Mouse (Mus musculus) CD4-positive, CD25-positive, alpha-beta regulatory T cell, adult 4 months (primary cell): ENCODE data around the gene Klrb1c. TPM values are rescaled to one million over a fixed set of nuclear protein-coding genes. Genes with fewer than 3 reads are reported as not detected.
"Not testable (repeated sequence)": the region's sequence is repeated elsewhere in the genome, so short reads cannot be mapped to it uniquely, and the experiment has no call there.

ENCODE experiments used
- ATAC-seq: one replicate; pipeline ENCODE4 v1.8.0; 2017
- polyA plus RNA-seq, 2 experiments: library from polyadenylated mRNA; unstranded; fragments of 100-300 nt; shearing (Covaris generic); gene quantifications; one replicate each; pipeline ENCODE4 v1.2.1; 2017

Klrb1c gene
- polyA plus RNA-seq, 2 experiments from 2014 or later, result 2.5 to 3.5 TPM

- no peak for ATAC-seq
Measured at GRCm38 (mm10) chr6:128797185-128797905, 8.3 kb upstream of the Klrb1c start.

GRCm38 (mm10) chr6:128796321-128796955 lies 7.4 kb upstream of the Klrb1c start:
- peak; percentile 38 for ATAC-seq

GRCm38 (mm10) chr6:128793734-128794133 lies 4.7 kb upstream of the Klrb1c start:
- ATAC-seq, result no peak

GRCm38 (mm10) chr6:128790491-128790994 lies 1.5 kb upstream of the Klrb1c start:
- not testable (repeated sequence) for ATAC-seq

DNA sequence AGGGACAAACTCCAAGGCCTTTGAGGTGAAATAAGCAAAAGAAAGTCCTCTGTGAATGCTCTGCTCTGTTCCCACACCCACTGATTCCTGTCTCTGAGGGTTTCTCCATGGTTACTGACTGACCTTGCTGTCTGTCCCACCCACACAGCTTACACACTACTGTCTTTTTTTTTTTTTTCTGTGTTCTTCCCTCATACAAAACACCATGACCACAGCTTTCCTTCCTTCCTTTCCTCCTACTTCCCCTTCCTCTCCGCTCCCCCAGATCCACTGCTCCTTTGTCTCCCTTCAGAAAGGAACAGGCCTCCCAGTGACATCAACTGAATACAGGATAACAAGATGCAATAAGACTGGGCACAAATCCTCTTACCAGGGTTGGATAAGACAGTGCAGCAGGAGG lies 498 bp downstream of the Klrb1c start:
- peak; percentile 17 for ATAC-seq

GRCm38 (mm10) chr6:128786396-128786795 lies 2.6 kb downstream of the Klrb1c start:
- ATAC-seq, result not testable (repeated sequence)

DNA sequence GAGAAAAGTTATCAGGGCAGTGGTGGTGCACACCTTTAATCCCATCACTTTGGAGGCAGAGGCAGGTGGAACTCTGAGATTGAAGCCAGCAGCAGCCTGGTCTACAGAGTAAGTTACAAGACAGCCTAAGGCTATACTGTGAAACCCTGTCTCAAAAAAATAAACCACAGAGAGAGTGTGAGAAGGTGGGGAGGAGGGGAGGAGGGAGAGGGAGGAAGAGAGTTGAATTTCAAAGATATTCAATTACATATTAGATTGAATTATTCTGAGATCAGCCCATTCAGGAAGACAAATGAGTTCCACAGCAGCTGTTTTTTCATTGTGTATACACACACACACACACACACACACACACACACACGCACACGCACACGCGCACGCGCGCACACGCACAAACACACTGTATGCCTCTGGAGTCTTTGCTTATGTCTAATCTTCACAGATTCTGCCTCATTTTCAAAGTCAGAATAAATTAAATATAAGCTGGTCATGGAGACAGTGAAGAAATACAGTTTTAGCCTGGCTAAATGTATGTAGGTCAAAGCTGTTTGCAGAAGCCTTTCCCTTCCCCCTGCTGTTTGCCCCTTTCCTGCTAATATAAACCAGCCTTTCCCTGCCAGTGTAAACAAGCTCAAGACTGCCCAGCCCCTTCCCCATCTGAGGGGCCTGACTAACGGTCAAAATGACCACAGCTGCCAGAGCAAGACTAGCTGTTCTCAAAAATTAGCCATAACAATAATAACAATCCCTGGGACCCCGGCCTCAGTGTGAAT lies 19.3 kb downstream of the Klrb1c start:
- ATAC-seq, result no peak

DNA sequence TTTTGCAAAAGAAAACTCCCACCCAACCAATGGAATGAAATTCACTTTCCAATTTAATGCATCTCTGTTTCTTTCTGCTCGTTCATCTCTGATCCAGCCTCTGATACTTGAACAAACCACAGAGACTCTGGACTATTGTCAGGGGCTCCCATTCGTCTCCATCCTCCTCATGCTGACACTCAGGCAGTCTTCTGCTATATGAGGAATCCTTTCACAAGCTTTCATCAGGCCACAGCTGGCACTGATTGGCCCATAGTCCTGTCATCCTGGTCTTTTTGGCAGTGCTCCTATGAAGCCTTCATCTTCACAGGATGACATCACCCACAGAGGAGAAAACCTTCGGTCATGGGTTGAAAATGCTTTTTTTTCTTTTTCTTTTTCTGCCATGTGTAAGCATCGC lies 21.0 kb downstream of the Klrb1c start:
- ATAC-seq, result no peak

GRCm38 (mm10) chr6:128766486-128767254 lies 22.3 kb downstream of the Klrb1c start:
- peak; percentile 48 for ATAC-seq

DNA sequence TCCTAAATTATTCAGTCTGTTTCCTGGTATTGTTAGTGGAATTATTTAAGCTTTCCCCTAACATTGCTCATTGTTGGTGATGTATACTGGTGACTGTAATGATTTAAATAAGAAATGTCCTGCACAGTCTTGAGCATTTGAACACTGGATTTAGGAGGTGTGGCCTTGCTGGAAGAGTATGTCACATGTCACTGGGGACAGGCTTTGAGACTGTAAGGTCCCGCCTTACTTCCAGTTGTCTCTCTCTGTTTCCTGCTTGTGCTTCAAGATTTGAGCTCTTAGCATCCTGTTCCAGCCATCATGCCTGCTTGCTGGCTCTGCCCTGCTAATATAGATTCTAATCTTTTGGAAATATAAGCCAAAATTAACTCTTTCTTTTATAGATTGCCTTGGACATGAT lies 23.8 kb downstream of the Klrb1c start:
- ATAC-seq, result no peak

GRCm38 (mm10) chr6:128764598-128764997 lies 24.4 kb downstream of the Klrb1c start:
- ATAC-seq, result no peak

DNA sequence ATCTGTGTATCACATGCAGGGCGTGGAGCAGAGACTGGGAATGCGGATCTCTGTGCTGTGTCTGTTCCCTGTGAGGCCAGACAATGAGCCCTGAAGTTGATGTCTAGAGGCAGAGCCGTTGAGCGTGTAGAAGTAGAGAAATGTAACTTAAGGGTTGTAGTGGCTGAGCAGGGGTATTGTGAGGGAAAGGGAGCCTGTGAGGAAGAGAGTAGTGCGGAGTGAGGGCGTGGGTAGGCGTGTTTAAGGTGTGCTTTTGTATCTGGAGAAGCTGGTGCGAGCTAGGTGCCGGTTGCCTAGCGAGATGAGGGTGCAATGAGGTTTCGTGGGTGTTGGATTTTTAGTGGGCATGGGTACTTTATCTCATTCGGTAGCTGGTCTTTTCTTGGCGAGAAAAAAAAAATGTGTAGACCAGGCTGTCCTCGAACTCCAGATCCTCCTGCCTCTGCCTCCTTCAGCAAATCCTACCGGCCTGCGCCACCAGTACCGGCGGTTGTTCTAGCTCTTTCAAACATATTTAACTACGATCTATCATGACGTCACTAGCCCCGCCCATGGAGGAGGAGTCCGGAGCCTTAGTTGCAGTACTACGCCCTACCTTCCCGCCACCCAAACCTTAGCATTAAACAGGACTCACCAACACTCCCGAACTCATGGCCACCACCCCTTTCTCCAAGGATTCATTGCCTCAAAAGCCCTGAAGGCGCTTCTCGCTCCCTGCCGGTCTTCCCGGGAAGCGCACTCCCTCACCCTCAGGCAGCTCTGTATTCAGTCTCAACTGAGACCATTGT lies 25.1 kb downstream of the Klrb1c start:
- ATAC-seq, result peak; percentile 66

- not testable (repeated sequence) for ATAC-seq
Measured at GRCm38 (mm10) chr6:128762892-128763670, 25.9 kb downstream of the Klrb1c start.

DNA sequence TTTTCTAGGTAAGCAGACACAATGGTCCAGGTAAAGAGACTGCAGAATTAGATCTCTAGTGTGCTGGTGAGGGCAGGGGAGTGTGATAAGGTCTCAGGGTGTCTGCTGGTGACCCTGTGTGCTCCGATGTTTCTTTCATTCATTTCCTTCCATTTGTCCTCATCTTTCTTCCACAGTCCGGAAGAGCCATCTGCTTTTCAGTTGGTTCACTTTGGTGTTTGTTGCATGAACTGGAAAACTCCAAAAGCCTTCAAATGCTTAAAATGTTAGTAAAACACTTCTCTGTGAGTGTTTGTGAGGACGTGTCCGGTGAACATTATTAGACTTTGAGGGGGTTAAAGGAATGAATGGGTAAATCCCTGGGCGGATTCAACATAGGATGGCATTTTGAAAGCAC lies 27.9 kb downstream of the Klrb1c start:
- ATAC-seq, result no peak

- ATAC-seq, result peak; percentile 54
Measured at GRCm38 (mm10) chr6:128760416-128761143, 28.4 kb downstream of the Klrb1c start.

GRCm38 (mm10) chr6:128760016-128760415 lies 29.0 kb downstream of the Klrb1c start:
- ATAC-seq, result peak; percentile 56

GRCm38 (mm10) chr6:128759221-128759950 lies 29.6 kb downstream of the Klrb1c start:
- ATAC-seq, result no peak

- not testable (repeated sequence) for ATAC-seq
Measured at GRCm38 (mm10) chr6:128755402-128755763, 33.6 kb downstream of the Klrb1c start.

DNA sequence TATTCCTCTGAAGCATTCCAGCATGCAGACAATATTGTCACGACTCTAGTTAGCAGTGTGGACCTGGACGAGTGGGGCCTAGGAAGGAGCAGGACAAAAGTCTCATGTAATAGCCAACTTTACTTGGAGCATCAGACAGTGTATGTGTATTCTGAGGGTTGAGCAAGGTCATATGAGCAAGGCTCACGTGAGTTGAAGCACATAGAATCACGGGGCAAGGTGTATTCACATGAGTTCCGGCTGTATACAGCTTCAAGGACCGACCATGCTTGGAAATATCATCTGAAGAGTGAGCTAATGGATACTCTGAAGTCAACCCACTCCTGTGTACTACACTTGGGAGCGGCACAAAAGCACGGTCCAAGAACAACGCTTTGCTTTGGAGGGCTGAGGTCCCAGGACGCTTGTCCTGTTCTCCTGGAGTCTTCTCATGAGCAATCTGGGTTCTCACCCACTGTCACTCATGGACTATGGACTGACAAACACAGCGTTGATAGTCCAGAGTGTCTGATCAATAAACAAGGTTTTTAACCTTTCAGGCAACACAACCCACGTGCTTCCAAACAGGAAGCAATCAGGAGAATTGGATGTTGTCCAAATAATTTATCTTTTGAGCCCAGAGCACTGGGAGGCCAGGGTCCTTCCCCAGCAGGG lies 34.1 kb downstream of the Klrb1c start:
- not testable (repeated sequence) for ATAC-seq
